Mouse (Mus musculus): ENCODE measurements at regions not wholly inside any gene's neighbourhood (a gene's known extent, or its start where the extent isn't known, plus 50 kb on each side); places are given as distances from the start of the nearest gene placed in this dataset.
"Not testable (repeated sequence)": the region's sequence is repeated elsewhere in the genome, so short reads cannot be mapped to it uniquely, and the experiment has no call there.

DNA sequence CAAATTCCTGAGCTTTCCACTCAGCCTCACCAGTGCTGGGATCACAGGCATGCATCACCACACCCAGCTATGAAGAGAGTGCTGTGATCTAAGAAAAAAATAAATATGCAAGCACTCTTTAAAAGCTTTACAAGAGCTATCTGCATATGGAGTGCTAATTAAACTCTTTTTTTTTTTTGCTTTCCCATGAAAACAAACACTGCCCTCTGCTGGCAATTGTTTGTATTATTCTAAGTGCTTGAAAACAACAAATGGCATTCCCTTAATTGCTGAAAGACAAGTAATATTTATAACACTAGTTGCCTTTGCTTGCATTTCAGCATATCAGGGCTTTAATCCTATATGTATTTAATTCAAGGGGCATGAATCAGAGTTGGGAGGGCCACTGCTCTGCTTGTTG, 91.8 kb downstream of the 5730507C01Rik start:
- peak; percentile 41 for DNase-seq (ENCODE audit: low read depth)

DNA sequence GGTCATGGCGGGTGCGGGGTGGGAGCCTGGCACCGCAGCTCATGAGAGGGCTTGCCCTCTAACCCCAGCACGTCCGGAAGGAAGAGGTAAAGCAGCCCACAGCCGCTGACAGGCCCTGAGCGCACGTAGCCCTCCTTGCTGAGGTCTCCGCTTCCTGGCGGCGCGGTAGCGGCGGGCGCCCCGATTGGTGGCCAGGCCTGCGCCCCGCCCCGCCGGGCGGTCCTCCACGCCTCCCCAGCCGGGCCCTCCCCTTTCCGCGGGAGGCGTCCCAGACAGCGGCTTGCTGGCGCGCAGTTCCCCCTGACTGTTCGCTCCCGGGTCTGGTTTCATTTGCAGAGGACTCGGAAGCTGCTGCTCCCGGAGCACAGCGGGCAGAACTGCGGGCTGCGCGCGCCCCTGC, 95.5 kb downstream of the 5730507C01Rik start:
- DNase-seq (ENCODE audit: low read depth): peak; percentile 72

GRCm38 (mm10) chr12:18610581-18610980, 96.3 kb downstream of the 5730507C01Rik start:
- not testable (repeated sequence) for DNase-seq (ENCODE audit: low read depth)

All from naive thymus-derived CD4-positive, alpha-beta T cell, adult 2 months (primary cell).